Mouse (Mus musculus) liver, adult (tissue): ENCODE results near the gene Ccer2.

ENCODE experiments used
- GATA4 ChIP-seq: IDR thresholded peaks from 2 replicates; pipeline ENCODE4 v1.6.1; 2014; ENCODE audit warnings: mild to moderate bottlenecking, low read length; ENCODE audit not compliant: insufficient replicate concordance

Ccer2 gene

GRCm38 (mm10) chr7:28773163-28773562, 17.2 kb downstream of the Ccer2 start:
- TF ChIP-seq GATA4 = no peak

- no peak for TF ChIP-seq GATA4
These were observed 18.2 kb downstream of the Ccer2 start for GRCm38 (mm10) chr7:28774164-28774563.

- TF ChIP-seq GATA4 = no peak
These were observed 19.2 kb downstream of the Ccer2 start for GRCm38 (mm10) chr7:28775129-28775528.

GRCm38 (mm10) chr7:28778825-28779224, 22.9 kb downstream of the Ccer2 start:
- no peak for TF ChIP-seq GATA4

GRCm38 (mm10) chr7:28780067-28780658, 24.2 kb downstream of the Ccer2 start:
- TF ChIP-seq GATA4 = no peak

GRCm38 (mm10) chr7:28780857-28781256, 24.9 kb downstream of the Ccer2 start:
- TF ChIP-seq GATA4 = no peak

- no peak for TF ChIP-seq GATA4
These were observed 25.3 kb downstream of the Ccer2 start for GRCm38 (mm10) chr7:28781261-28781663.

- no peak for TF ChIP-seq GATA4
These were observed 29.2 kb downstream of the Ccer2 start for GRCm38 (mm10) chr7:28785161-28785560.

- TF ChIP-seq GATA4 = no peak
These were observed 31.9 kb downstream of the Ccer2 start for GRCm38 (mm10) chr7:28787884-28788283.

GRCm38 (mm10) chr7:28788307-28789195, 32.6 kb downstream of the Ccer2 start, which contains the start of gene Rinl:
Rinl (plus strand) TSS chr7:28788969.
- no peak for TF ChIP-seq GATA4

GRCm38 (mm10) chr7:28789235-28789634, 33.3 kb downstream of the Ccer2 start:
- no peak for TF ChIP-seq GATA4

GRCm38 (mm10) chr7:28790066-28790806, 34.3 kb downstream of the Ccer2 start:
- no peak for TF ChIP-seq GATA4

GRCm38 (mm10) chr7:28791706-28792105, 35.7 kb downstream of the Ccer2 start:
- no peak for TF ChIP-seq GATA4

- TF ChIP-seq GATA4 = no peak
These were observed 36.6 kb downstream of the Ccer2 start for GRCm38 (mm10) chr7:28792391-28793185.

GRCm38 (mm10) chr7:28793834-28794233, 37.9 kb downstream of the Ccer2 start:
- TF ChIP-seq GATA4 = no peak
